Mouse (Mus musculus): ENCODE results near the gene Kremen1. TPM values are rescaled to one million over a fixed set of nuclear protein-coding genes. Genes with fewer than 3 reads are reported as not detected.

Gene Kremen1
- polyA plus RNA-seq, 1 experiment from 2014 or later, result 18.6 TPM

DNA sequence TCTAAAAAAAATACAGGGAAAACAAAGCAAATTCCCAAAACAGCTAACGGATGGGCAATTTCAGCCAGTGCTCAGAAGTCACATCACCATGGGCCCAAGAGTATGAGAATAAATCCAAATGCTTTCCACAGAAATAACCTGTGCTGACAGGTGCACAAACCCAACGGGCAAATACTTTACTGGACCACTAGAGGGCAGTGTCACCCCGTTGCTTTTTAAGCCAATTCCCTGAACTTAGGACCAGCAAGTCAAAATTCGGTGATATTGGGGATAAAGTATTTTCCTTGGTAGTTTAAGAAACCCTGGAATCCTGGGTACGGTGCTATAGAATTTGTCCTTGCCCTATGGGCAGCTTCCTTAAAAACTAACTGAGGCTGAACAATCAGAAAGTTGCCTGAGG lies 29.3 kb upstream of the Kremen1 start:
- no peak for ATAC-seq (ENCODE audit: low read depth)
- Histone ChIP-seq H3K4me2 (ENCODE audit: low read depth, low read length) (no peak overlapping the region), H3K9ac (ENCODE audit: low read length) (no peak overlapping the region), H3K27me3 (ENCODE audit: control insufficient read depth, insufficient read depth, low read depth, low read length) (no peaks in the 10 kb centered on the region), H3K27ac (ENCODE audit: low read length) (no peak overlapping the region), H3K36me3 (ENCODE audit: control insufficient read depth, insufficient read depth, low read length) (peaks cover 9% of the 10 kb centered on the region; the same call in 1 of the 2 replicates), H3K4me3 (ENCODE audit: low read length) (no peak overlapping the region), H3K4me1 (replicated peaks; ENCODE audit: control insufficient read depth, insufficient read depth, low read length) (peaks cover 2% of the 10 kb centered on the region; the same call in 1 of the 2 replicates), H3K9me3 (ENCODE audit: control insufficient read depth, low read length) (no peaks in the 10 kb centered on the region)
- 9% methylated on average over 5 of the region's 5 CpGs for whole genome bisulfite sequencing

DNA sequence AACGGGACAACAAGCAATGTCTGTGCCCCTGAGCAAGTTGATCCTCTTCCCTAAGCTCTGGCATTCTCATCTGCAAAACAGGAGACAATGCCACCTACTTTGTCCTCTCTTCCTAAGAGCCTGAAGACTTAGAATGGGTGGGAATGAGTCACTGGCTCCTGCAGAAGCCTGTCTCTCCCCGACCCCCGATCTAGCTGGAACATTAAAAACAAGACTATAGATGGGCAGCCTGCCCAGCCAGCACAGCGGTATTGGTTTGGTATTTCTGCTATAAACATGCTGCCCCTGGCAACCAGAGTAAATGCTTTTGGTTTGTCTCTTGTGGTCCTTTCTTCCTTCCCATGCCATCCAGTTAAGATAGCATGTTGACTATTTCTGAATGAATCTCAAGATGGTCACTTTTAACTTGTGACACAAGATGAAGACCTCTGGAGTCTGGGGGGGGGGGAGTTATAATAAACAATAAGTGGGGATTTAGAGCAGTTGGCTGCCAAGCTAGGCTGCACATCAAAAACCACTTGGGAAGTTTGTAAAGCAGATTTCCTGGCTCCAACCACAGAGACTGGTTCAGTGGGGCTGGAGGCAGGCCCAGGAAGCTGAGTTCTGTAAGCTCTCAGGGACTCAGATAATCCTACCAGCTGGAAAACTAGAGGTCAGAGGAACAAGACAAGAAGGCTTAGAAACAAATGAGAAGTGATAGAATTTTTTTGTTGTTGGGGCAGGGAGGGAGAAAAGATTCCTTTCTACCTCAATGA lies 28.6 kb upstream of the Kremen1 start:
- H3K9me3 ChIP-seq (ENCODE audit: control insufficient read depth, low read length), result no peaks in the 10 kb centered on the region
- no peak overlapping the region for H3K9ac ChIP-seq (ENCODE audit: low read length)
- WGBS, result 55% methylated on average over 4 of the region's 4 CpGs
- H3K4me1 ChIP-seq (replicated peaks; ENCODE audit: control insufficient read depth, insufficient read depth, low read length), result no peaks in the 10 kb centered on the region; the same call in 1 of the 2 replicates
- H3K4me2 ChIP-seq (ENCODE audit: low read depth, low read length), result no peak overlapping the region
- no peak; the same call in 1 of the 2 replicates for ATAC-seq (ENCODE audit: low read depth)
- no peak overlapping the region for H3K27ac ChIP-seq (ENCODE audit: low read length)
- H3K4me3 ChIP-seq (ENCODE audit: low read length), result no peak overlapping the region
- no peaks in the 10 kb centered on the region for H3K27me3 ChIP-seq (ENCODE audit: control insufficient read depth, insufficient read depth, low read depth, low read length)
- H3K36me3 ChIP-seq (ENCODE audit: control insufficient read depth, insufficient read depth, low read length), result peaks cover 11% of the 10 kb centered on the region; the same call in 1 of the 2 replicates

DNA sequence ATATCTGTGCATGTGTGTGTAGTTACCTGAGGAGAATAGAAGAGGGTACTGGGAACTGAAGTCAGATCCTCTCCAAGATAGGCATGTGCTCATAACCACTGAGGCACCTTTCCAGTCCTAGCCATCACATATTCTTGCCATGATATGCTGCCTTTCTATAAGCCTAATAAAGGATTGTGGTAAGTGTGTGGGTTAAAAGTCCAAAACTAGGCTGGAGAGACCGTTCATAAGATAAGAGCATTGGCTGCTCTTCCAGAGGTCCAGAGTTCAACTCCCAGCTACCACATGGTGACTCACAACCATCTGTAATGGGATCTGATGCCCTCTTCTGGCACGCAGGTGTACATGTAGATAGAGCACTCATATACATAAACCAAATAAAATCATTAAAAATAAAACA lies 22.6 kb upstream of the Kremen1 start:
- 86% methylated on average over 2 of the region's 2 CpGs for WGBS
- no peaks in the 10 kb centered on the region for H3K4me1 ChIP-seq (replicated peaks; ENCODE audit: control insufficient read depth, insufficient read depth, low read length)
- no peak overlapping the region for H3K4me3 ChIP-seq (ENCODE audit: low read length)
- H3K4me2 ChIP-seq (ENCODE audit: low read depth, low read length), result no peak overlapping the region
- no peaks in the 10 kb centered on the region for H3K9me3 ChIP-seq (ENCODE audit: control insufficient read depth, low read length)
- no peak overlapping the region for H3K27ac ChIP-seq (ENCODE audit: low read length)
- ATAC-seq (ENCODE audit: low read depth), result no peak
- peaks cover 37% of the 10 kb centered on the region; the same call in 1 of the 2 replicates for H3K36me3 ChIP-seq (ENCODE audit: control insufficient read depth, insufficient read depth, low read length)
- no peak overlapping the region for H3K9ac ChIP-seq (ENCODE audit: low read length)
- H3K27me3 ChIP-seq (ENCODE audit: control insufficient read depth, insufficient read depth, low read depth, low read length), result no peaks in the 10 kb centered on the region

DNA sequence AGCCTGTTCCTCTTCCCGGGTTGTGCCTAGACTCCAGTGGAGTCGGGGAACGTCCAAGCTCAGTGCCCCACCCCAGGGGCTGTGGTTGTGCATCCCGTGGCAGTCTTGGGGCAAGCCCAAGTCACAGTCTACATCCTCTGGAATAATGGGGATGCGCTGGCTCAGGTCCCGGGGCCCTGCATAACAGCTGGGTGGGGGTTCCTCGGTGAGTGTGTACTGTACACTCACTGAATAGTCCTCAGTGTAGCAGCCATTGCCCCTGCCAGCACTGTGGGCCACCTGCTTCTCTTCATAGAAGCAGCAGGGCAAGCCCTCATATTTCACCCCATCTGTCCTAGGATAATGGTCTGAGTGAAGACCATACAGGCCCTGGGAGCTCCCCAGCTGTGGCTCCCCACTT lies 19.6 kb upstream of the Kremen1 start:
- Histone ChIP-seq H3K36me3 (ENCODE audit: control insufficient read depth, insufficient read depth, low read length) (peaks cover 27% of the 10 kb centered on the region; the same call in 1 of the 2 replicates), H3K4me1 (replicated peaks; ENCODE audit: control insufficient read depth, insufficient read depth, low read length) (no peaks in the 10 kb centered on the region), H3K9ac (ENCODE audit: low read length) (no peak overlapping the region), H3K9me3 (ENCODE audit: control insufficient read depth, low read length) (no peaks in the 10 kb centered on the region), H3K27ac (ENCODE audit: low read length) (no peak overlapping the region), H3K4me2 (ENCODE audit: low read depth, low read length) (no peak overlapping the region), H3K27me3 (ENCODE audit: control insufficient read depth, insufficient read depth, low read depth, low read length) (no peaks in the 10 kb centered on the region), H3K4me3 (ENCODE audit: low read length) (no peak overlapping the region)
- ATAC-seq (ENCODE audit: low read depth), result no peak
- WGBS, result 76% methylated on average over 7 of the region's 7 CpGs

DNA sequence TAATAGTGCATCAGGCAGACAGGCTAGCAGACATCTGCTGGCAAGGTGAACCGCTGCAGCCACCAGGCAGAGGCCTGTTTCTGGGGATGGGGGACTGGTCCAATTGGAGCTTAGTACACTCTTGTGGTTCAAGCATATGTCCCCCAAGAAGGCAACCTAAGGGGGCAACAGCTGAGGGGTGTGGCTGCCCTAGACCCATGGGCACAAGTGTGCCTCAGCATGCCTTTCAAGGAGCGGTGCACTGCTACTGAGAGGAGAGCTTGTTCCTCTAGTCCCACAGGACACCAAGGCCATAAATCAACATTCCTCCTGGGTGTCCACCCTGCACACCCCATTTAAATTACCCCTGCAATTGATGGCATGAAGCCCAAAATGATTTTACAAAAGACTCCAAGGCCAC lies 17.1 kb upstream of the Kremen1 start:
- Histone ChIP-seq H3K9ac (ENCODE audit: low read length) (no peak overlapping the region), H3K27me3 (ENCODE audit: control insufficient read depth, insufficient read depth, low read depth, low read length) (no peaks in the 10 kb centered on the region), H3K36me3 (ENCODE audit: control insufficient read depth, insufficient read depth, low read length) (peaks cover 18% of the 10 kb centered on the region; the same call in 1 of the 2 replicates), H3K4me3 (ENCODE audit: low read length) (no peak overlapping the region), H3K4me1 (replicated peaks; ENCODE audit: control insufficient read depth, insufficient read depth, low read length) (no peaks in the 10 kb centered on the region), H3K4me2 (ENCODE audit: low read depth, low read length) (no peak overlapping the region), H3K9me3 (ENCODE audit: control insufficient read depth, low read length) (no peaks in the 10 kb centered on the region), H3K27ac (ENCODE audit: low read length) (no peak overlapping the region)
- no peak for ATAC-seq (ENCODE audit: low read depth)
- 83% methylated on average over 2 of the region's 2 CpGs for WGBS

GRCm38 (mm10) chr11:5277307-5277971 lies 16.1 kb upstream of the Kremen1 start:
- H3K4me2 ChIP-seq (ENCODE audit: low read depth, low read length), result no peak overlapping the region
- H3K27me3 ChIP-seq (ENCODE audit: control insufficient read depth, insufficient read depth, low read depth, low read length), result no peaks in the 10 kb centered on the region
- 69% methylated on average over 5 of the region's 5 CpGs for WGBS
- no peaks in the 10 kb centered on the region for H3K9me3 ChIP-seq (ENCODE audit: control insufficient read depth, low read length)
- no peak overlapping the region for H3K27ac ChIP-seq (ENCODE audit: low read length)
- no peak overlapping the region for H3K9ac ChIP-seq (ENCODE audit: low read length)
- H3K4me1 ChIP-seq (replicated peaks; ENCODE audit: control insufficient read depth, insufficient read depth, low read length), result no peaks in the 10 kb centered on the region
- peaks cover 14% of the 10 kb centered on the region; the same call in 1 of the 2 replicates for H3K36me3 ChIP-seq (ENCODE audit: control insufficient read depth, insufficient read depth, low read length)
- no peak for ATAC-seq (ENCODE audit: low read depth)
- no peak overlapping the region for H3K4me3 ChIP-seq (ENCODE audit: low read length)

DNA sequence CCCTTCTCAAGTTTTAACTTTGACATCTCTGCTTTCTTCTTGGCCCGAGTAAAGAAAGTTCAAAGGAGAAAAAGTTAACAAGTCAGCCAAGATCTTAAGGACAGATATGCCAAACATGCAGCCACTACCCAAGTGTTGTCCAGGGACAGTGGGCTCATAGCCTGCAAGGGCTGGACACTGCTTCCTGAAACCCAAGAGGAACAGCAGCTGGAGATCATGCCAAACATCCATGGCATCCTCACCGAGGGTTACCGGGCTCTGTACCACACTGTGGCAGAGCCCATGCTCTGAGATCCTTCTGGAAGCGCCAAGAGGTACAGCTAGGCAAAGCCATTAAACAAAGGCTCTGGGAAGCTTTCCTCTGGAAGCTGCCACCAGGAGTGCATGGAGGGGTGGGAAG lies 13.9 kb upstream of the Kremen1 start:
- ATAC-seq (ENCODE audit: low read depth), result no peak
- Histone ChIP-seq H3K36me3 (ENCODE audit: control insufficient read depth, insufficient read depth, low read length) (0 out of 2 replicates have a peak, but pooled peaks cover 2% of the 10 kb centered on the region), H3K9me3 (ENCODE audit: control insufficient read depth, low read length) (no peaks in the 10 kb centered on the region), H3K4me2 (ENCODE audit: low read depth, low read length) (no peak overlapping the region), H3K4me3 (ENCODE audit: low read length) (no peak overlapping the region), H3K4me1 (replicated peaks; ENCODE audit: control insufficient read depth, insufficient read depth, low read length) (no peaks in the 10 kb centered on the region), H3K9ac (ENCODE audit: low read length) (no peak overlapping the region), H3K27ac (ENCODE audit: low read length) (no peak overlapping the region), H3K27me3 (ENCODE audit: control insufficient read depth, insufficient read depth, low read depth, low read length) (no peaks in the 10 kb centered on the region)
- WGBS, result 77% methylated on average over 4 of the region's 4 CpGs

DNA sequence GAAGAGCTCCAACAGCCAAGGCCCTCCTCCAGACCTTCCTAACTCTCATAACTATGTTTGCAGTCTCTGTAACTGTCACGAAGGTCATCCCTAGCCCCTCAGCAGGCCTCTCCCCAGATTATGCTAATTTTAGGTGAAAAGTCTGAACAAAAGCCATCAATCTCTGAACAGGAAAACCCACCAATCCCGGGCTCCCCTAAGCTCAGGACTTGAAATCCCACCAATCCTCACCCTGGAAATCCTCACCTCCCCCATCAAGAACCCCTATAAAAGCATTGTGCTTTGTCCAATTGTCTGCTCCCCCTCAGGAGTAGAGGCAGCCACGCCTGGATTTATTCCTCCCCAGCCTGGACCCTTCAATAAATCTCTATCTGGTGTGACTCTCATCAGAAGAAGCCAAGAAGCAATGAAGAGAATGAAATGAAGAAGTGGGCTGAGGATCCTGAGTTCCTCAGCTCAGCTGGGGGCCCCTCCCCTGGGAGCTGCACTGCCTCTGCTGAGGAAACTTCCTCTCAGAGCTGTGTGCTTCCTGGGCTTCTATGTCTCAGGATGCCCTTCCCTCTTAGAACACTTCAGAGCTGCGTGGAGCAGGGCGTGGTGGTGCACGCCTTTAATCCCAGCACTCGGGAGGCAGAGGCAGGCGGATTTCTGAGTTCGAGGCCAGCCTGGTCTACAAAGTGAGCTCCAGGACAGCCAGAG lies 11.3 kb upstream of the Kremen1 start:
- no peaks in the 10 kb centered on the region for H3K36me3 ChIP-seq (ENCODE audit: control insufficient read depth, insufficient read depth, low read length)
- H3K9me3 ChIP-seq (ENCODE audit: control insufficient read depth, low read length), result no peaks in the 10 kb centered on the region
- H3K27ac ChIP-seq (ENCODE audit: low read length), result no peak overlapping the region
- no peak for ATAC-seq (ENCODE audit: low read depth)
- H3K4me1 ChIP-seq (replicated peaks; ENCODE audit: control insufficient read depth, insufficient read depth, low read length), result no peaks in the 10 kb centered on the region
- no peak overlapping the region for H3K9ac ChIP-seq (ENCODE audit: low read length)
- 59% methylated on average over 7 of the region's 9 CpGs for WGBS
- H3K4me2 ChIP-seq (ENCODE audit: low read depth, low read length), result no peak overlapping the region
- H3K4me3 ChIP-seq (ENCODE audit: low read length), result no peak overlapping the region
- H3K27me3 ChIP-seq (ENCODE audit: control insufficient read depth, insufficient read depth, low read depth, low read length), result no peaks in the 10 kb centered on the region

GRCm38 (mm10) chr11:5272066-5272360 lies 10.7 kb upstream of the Kremen1 start:
- Histone ChIP-seq H3K4me2 (ENCODE audit: low read depth, low read length) (no peak overlapping the region), H3K9ac (ENCODE audit: low read length) (no peak overlapping the region), H3K27ac (ENCODE audit: low read length) (no peak overlapping the region), H3K27me3 (ENCODE audit: control insufficient read depth, insufficient read depth, low read depth, low read length) (no peaks in the 10 kb centered on the region), H3K36me3 (ENCODE audit: control insufficient read depth, insufficient read depth, low read length) (no peaks in the 10 kb centered on the region), H3K4me1 (replicated peaks; ENCODE audit: control insufficient read depth, insufficient read depth, low read length) (no peaks in the 10 kb centered on the region), H3K4me3 (ENCODE audit: low read length) (no peak overlapping the region), H3K9me3 (ENCODE audit: control insufficient read depth, low read length) (no peaks in the 10 kb centered on the region)
- 56% methylated on average over 4 of the region's 4 CpGs for WGBS
- ATAC-seq (ENCODE audit: low read depth), result no peak
